Mouse (Mus musculus): ENCODE data around the gene Ccdc24.

Ccdc24 gene

GRCm38 (mm10) chr4:117830124-117830551 is 42.2 kb downstream of the Ccdc24 start:
- in situ Hi-C loops (cut with MboI): loop anchor here (10.0 kb wide), 1 partner anchor 255 kb away; no protein-coding TSS in a partner anchor

DNA sequence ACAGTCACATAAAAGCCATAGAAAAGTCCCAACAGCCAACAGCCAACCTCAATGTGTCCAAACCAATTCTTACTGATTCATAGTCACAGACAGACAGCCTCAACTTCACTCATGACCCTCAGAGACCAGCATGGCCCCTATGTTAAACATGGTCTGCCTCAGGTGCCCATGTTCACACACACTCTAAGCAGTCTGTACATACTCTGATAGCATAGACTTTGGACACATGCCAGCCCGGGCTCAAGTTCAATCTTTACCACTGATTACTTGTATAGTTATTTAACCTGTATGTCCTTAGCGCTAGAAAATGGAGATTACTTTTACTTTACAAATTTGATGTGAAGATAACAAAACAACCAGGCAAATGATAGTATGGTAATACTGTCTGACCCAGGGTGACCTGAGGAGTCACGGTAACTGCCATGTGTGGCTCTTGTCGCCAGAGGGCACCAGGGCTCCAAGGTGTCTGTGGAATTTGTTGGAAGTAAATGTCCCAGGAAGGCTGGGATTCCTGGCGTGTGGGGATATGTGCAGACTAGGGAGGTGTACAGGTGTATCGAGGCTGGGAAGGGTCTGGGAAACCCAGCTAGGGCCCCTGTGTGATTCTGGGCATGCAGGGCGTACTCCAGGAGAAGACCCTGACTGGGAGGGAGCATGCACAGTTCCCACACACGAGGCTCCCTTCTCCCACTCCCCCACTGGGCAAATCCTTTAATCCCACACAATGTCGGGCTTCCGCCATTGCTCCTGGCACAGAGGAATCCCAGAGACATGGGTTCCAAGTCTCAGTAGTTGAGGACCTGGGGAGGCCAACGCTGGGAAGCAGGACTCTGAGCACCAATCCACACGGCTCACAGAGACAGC is 42.9 kb downstream of the Ccdc24 start:
- in situ Hi-C loops (cut with MboI): loop anchor here (10.0 kb wide), 1 partner anchor 255 kb away; no protein-coding TSS in a partner anchor

DNA sequence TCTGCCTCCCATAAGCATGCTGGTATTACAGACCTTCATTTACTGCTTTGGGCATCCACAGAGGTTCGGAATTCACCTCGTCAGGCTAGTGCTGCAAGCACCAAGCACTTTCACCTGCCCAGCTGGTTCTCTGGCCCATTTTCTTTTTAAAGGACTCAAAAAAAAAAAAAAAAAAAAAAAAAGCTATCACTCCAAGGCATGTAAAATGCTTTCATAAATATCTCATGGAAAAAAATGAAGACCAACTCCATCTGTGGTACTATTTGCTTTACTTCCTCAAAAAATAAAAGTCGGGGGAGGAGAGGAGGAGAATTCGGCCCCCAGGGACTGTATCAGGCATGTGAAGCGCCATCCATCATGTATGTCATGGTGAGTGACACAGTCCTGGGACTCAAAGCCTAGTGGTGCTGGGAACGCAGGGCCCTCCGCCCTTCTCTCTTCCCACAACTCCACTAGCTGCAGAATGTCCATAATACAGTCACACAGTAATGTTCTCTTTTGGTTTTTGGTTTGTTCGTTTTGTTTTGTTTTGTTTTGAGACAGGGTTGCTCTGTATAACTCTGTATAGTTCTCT is 43.7 kb downstream of the Ccdc24 start:
- in situ Hi-C loops (cut with MboI): no loop called here

GRCm38 (mm10) chr4:117818032-117818431 is 54.3 kb downstream of the Ccdc24 start:
- in situ Hi-C loops (cut with MboI): no loop called here

DNA sequence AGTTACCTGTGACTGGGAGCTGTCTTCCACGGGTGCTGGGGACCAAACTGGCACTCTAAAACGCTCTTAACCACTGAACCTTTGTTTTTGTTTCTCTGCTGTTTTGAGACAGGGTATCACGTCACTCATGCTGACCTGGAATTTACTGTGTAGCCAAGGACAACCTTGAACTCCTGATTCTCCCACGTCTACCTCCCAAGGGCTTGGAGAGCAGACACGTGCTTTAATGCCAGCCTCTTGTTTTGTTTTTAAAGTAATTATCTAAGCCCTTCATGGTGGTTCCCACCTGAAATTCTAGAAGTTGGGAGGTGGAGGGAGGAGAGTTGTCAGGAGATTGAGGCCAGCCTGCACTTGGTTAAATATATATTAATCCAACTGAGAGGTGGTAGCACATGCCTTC is 55.6 kb downstream of the Ccdc24 start:
- in situ Hi-C loops (cut with MboI): no loop called here
